9 mouse cellular contexts compared by ENCODE assay signal in the genomic region with DNA sequence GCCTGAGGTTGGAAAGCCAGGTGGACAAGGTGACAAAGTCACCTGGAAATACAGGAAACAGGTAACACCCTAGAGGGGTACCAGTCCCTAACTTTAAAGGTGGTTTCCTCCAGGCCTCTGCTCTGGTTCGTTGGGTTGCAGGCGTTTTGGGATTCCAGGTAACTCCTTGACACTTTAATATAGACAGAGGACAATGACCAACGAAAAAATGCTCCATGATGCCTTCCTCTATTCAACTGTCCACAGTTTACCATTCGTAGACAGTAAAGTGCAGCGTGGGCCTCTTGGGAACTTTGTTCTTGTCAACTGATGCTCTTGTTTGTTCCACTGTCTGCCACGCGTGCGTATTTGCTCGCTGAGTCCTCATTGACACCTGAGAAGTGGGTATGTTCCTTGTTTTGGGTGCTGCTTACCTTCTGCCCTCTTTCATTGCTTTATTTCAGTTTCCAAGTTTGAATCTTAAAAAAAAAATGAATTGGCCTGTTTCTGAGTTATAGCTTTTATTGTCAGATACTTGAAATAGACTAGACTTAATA. TPM values are rescaled to one million over a fixed set of nuclear protein-coding genes. Genes with fewer than 3 reads are reported as not detected.
A peak's percentile ranks its signal among the peaks of the same experiment; 100 is the strongest.
DNase-seq lines count a peak whose midpoint lies in the region; ATAC-seq and TF ChIP-seq lines count a peak whose summit lies in the region.
"Had no signal": no experiment of that assay in that cellular context is flagged by ENCODE, and none has a peak within 500 bp of the region (broad histone marks: within the 10 kb centered on the region; RNA-seq: fewer than 3 reads in every experiment).

No protein-coding gene starts in this region.

- H3K27ac ChIP-seq in left cerebral cortex, adult 2 months = peak overlapping the region; percentile 92
- no peak overlapping the region for H3K27ac ChIP-seq in embryonic facial prominence, embryonic 11.5 days (replicated peaks; ENCODE audit: low read depth, low read length)
- H3K27ac ChIP-seq in intestine, embryonic 14.5 days (ENCODE audit: low read depth) = no peak overlapping the region
- H3K27ac ChIP-seq in neural tube, embryonic 13.5 days (replicated peaks) = peak overlapping the region; percentile 97; the same call in 1 of the 2 replicates

- H3K27me3 ChIP-seq in embryonic facial prominence, embryonic 11.5 days (ENCODE audit: control insufficient read depth, insufficient read depth, low read length) = no peaks in the 10 kb centered on the region
- no peaks in the 10 kb centered on the region for H3K27me3 ChIP-seq in intestine, embryonic 14.5 days (replicated peaks; ENCODE audit: control insufficient read depth, insufficient read depth, low read length)
- no peaks in the 10 kb centered on the region for H3K27me3 ChIP-seq in neural tube, embryonic 13.5 days

- TF ChIP-seq CTCF in left cerebral cortex, adult 2 months (IDR thresholded peaks at IDR 0.05) = no peak

- 48% methylated on average over 9 of the region's 9 CpGs for WGBS in embryonic facial prominence, embryonic 11.5 days
- 35% methylated on average over 9 of the region's 9 CpGs for WGBS in intestine, embryonic 14.5 days
- 23% methylated on average over 9 of the region's 9 CpGs for WGBS in neural tube, embryonic 13.5 days

- no peaks in the 10 kb centered on the region for H3K9me3 ChIP-seq in embryonic facial prominence, embryonic 11.5 days (replicated peaks; ENCODE audit: control insufficient read depth, low read length)
- no peaks in the 10 kb centered on the region for H3K9me3 ChIP-seq in intestine, embryonic 14.5 days (ENCODE audit: control insufficient read depth, low read length)
- no peaks in the 10 kb centered on the region for H3K9me3 ChIP-seq in neural tube, embryonic 13.5 days

- intact Hi-C loops in left cerebral cortex, adult 2 months (cut with DNase I) = loop anchor here (2.0 to 5.0 kb wide), 6 partner anchors 59 to 539 kb away; partner anchors contain the start of genes Bcl2 and Zcchc2

- peaks cover 4% of the 10 kb centered on the region; the same call in 1 of the 2 replicates for H3K4me1 ChIP-seq in embryonic facial prominence, embryonic 11.5 days (ENCODE audit: control insufficient read depth, insufficient read depth, low read length)
- peaks cover 20% of the 10 kb centered on the region for H3K4me1 ChIP-seq in intestine, embryonic 14.5 days (replicated peaks; ENCODE audit: control insufficient read depth, insufficient read depth, low read length)
- H3K4me1 ChIP-seq in neural tube, embryonic 13.5 days (replicated peaks) = peaks cover 58% of the 10 kb centered on the region

- H3K4me2 ChIP-seq in embryonic facial prominence, embryonic 11.5 days (ENCODE audit: low read depth, low read length) = peak overlapping the region; percentile 87
- H3K4me2 ChIP-seq in intestine, embryonic 14.5 days (ENCODE audit: low read length) = peak overlapping the region; percentile 61
- H3K4me2 ChIP-seq in neural tube, embryonic 13.5 days = peak overlapping the region; percentile 80

- peak overlapping the region; percentile 79 for H3K4me3 ChIP-seq in left cerebral cortex, adult 2 months
- peak overlapping the region; percentile 83 for H3K4me3 ChIP-seq in embryonic facial prominence, embryonic 11.5 days (ENCODE audit: low read depth, low read length)
- H3K4me3 ChIP-seq in intestine, embryonic 14.5 days (ENCODE audit: low read depth, low read length) = peak overlapping the region; percentile 83
- H3K4me3 ChIP-seq in neural tube, embryonic 13.5 days = peak overlapping the region; percentile 98

- peak overlapping the region; percentile 89; the same call in 1 of the 2 replicates for H3K9ac ChIP-seq in embryonic facial prominence, embryonic 11.5 days (replicated peaks; ENCODE audit: low read length)
- peak overlapping the region; percentile 90 for H3K9ac ChIP-seq in intestine, embryonic 14.5 days (ENCODE audit: low read length)
- peak overlapping the region; percentile 98 for H3K9ac ChIP-seq in neural tube, embryonic 13.5 days

- no peak for DNase-seq in left cerebral cortex, adult 2 months (ENCODE audit: extremely low spot score in 1 of 2, low spot score in 2 of 2)
- DNase-seq in left cerebral cortex, adult 11 months (ENCODE audit: low spot score) = no peak
- DNase-seq in embryonic facial prominence, embryonic 11.5 days (ENCODE audit: low spot score) = no peak
- no peak for DNase-seq in intestine, embryonic 14.5 days (ENCODE audit: low spot score)
- no peak for DNase-seq in frontal cortex, postnatal 36 days (ENCODE audit: low spot score in 2 of 2)
- no peak for DNase-seq in layer of hippocampus, postnatal 10 days (ENCODE audit: low spot score in 2 of 2)
- DNase-seq in cerebellum, postnatal 25 days = no peak
- DNase-seq: layer of hippocampus, adult 9-11 months had no signal

- no peak for ATAC-seq in embryonic facial prominence, embryonic 11.5 days (replicated peaks; ENCODE audit: insufficient number of reproducible peaks, low FRiP score, low TSS enrichment, low read depth)
- ATAC-seq in intestine, embryonic 14.5 days (replicated peaks; ENCODE audit: low FRiP score, low TSS enrichment, low read depth) = no peak
- ATAC-seq in neural tube, embryonic 13.5 days (ENCODE audit: low read depth) = no peak

- H3K36me3 ChIP-seq in embryonic facial prominence, embryonic 11.5 days (replicated peaks; ENCODE audit: control insufficient read depth, insufficient read depth, low read depth, low read length) = no peaks in the 10 kb centered on the region
- H3K36me3 ChIP-seq in intestine, embryonic 14.5 days (ENCODE audit: control insufficient read depth, insufficient read depth, low read length) = no peaks in the 10 kb centered on the region
- H3K36me3 ChIP-seq in neural tube, embryonic 13.5 days = no peaks in the 10 kb centered on the region

RNA-seq across cellular contexts. Expression of gene Phlpp1, which starts 2.1 kb away (rescaled TPM):
- total RNA-seq in left cerebral cortex, adult 2 months (2021) = 10 to 100 TPM; 63.1 to 68.4 TPM
- polyA plus RNA-seq in embryonic facial prominence, embryonic 11.5 days (2014; fragmentation: Nextera tagmentation; extraction: Ambion mirVana) = 3.8 and 4.2 TPM in 2 replicates
- 5.7 and 6.5 TPM in 2 replicates for polyA plus RNA-seq in intestine, embryonic 14.5 days (2014; fragmentation: Nextera tagmentation; extraction: Ambion mirVana)
- polyA plus RNA-seq in neural tube, embryonic 13.5 days (2015; fragmentation: Nextera tagmentation; extraction: Ambion mirVana) = 6.9 and 7.5 TPM in 2 replicates
- total RNA-seq in layer of hippocampus, postnatal 10 days (2021) = 10 to 100 TPM; 56.4 to 64.3 TPM

Comparison
In these comparisons a context has a peak if more than half of its experiments do, and no peak if none do; other contexts are left out.
1. H3K27ac ChIP-seq: peak in left cerebral cortex, adult 2 months (single experiment) and neural tube, embryonic 13.5 days (single experiment); none in embryonic facial prominence, embryonic 11.5 days (single experiment) and intestine, embryonic 14.5 days (single experiment).
2. Peak in every context shown above with its lines, with median percentiles within 50 percentile points of each other: H3K4me3 ChIP-seq, H3K4me2 ChIP-seq and H3K9ac ChIP-seq.